Mouse (Mus musculus) lung, adult 18-20 months (tissue): ENCODE measurements around the gene Fam98a.

Experiments used
- DNase-seq, 2 experiments: peaks; one replicate each; pipeline ENCODE4 v3.0.0; 2022; ENCODE audit warnings: mixed read lengths in 2 of 2

Gene Fam98a

DNA sequence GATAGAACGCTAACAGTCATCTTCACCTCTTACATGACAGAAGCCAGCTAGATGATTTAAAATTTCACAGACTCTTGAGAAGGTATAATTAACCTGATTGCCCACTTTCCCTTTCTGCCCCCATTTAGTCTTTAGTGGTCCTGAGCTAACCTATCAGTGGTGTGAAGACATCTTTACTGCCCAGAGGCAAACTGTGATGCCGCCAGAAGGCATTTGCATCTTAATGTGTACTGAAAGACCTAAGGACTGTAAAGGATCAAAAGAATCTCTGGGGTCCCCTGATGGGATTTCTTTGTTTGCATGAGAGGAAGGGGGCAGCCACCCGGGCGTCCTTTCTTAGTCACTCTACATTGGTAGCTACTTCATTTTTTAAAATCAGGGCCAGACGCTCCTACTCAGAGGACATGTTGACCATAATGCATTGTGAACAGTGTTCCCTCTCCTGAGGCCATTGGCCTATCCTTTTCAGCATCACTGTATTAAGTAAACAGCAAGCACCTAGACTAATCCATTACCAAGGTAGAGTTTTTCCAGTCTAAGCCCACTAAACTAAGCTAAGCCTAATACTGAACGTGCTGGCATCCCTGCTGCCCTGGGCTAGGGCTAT lies 30.4 kb downstream of the Fam98a start:
- no peak for DNase-seq

DNA sequence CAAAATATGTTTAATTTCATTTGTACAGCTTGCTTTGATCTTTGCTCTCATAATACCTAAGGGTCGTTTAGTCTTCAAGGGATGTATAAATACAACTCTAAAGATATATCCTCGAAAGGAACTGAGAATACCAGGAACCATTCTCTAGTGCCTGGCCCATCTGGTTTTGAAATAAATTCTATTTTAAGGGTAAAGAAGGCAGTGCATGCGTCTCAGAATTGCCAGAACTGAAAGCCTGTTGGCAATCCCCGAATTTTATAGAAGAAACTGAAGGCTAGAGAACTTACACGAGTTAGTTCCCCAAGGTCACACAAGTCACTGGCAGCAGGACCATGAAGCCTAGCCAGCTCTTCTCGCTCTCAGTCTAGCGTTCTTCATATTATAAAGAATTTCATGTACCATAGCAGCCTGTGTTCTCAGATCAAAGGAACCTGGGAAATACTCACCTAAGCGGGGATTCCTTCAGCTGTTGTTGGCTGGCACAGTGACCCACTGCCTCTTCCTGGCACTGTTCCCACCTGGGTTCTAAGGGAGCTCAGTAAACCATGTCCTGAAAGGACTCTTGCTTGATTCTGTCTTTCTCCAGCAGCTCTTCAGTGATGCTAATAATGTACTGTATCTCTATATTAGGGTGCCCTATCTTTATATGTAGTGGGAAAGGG lies 32.4 kb downstream of the Fam98a start:
- DNase-seq = no peak

DNA sequence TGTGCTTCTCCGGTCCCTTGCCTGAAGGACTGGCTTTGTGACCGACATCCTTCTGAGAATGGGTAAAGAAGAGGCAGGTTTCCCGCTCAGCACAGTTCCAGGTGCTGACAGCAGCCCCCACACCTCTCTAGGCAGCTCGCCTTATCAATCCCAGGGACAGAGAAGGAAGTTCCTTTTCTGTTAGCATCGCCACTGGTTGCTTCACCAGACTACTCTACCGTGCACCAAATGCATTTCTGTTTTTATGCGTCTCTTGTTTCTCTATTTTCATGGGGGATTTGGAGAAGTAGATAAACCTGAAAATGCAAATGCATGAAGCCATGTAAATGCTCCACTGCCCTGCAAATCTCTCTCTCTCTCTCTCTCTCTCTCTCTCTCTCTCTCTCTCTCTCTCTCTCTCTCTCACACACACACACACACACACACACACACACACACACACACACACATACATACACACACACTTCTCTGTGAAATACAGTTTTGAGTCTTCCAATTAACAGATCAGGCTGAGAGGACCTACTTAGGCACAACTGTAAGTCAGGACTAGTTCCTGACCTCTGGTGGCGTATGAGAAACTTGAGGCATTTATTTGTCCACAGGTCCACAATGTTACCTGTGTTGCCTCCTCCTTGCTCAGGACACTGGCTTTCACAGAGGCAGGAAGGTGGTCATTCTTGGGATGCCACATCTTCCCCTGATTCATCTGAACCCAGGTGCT lies 33.4 kb downstream of the Fam98a start:
- DNase-seq = no peak

DNA sequence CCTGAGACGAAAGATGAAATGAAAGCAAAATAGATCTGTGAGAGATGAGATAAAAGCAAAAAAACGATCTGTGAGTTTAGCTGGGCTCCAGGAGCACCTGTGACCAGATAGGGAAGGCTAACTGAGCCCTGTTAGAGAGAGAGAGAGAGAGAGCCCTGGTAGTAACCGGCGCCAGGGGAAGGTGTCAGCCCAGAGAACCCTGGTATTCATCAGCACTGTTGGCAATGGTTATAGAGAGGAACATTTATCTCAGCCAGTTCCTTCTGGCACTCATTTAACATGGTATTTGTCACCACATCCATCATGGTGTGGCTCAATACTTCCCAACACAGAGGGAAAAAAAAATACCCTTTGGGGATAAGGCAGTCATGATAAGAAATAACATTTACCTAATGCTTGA lies 35.2 kb downstream of the Fam98a start:
- no peak for DNase-seq

DNA sequence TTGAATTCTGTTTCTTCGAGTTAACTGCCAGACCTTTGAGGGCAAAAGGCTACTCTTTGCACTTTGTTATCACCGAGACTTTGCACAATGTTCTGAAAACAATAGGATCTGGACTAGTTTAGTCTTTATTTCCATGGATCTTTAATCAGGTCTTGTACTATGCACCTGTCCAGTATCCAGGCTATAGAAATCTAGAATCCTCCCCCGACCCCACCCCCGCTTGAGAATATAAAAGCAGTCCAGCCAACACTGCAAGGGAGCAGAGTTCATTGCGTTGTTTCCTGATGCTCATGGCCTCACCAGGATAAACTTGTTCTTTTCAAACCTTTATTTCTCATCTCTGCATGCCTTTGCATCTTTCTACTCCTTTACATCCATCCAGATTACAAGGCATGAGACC lies 42.5 kb downstream of the Fam98a start:
- no peak for DNase-seq

DNA sequence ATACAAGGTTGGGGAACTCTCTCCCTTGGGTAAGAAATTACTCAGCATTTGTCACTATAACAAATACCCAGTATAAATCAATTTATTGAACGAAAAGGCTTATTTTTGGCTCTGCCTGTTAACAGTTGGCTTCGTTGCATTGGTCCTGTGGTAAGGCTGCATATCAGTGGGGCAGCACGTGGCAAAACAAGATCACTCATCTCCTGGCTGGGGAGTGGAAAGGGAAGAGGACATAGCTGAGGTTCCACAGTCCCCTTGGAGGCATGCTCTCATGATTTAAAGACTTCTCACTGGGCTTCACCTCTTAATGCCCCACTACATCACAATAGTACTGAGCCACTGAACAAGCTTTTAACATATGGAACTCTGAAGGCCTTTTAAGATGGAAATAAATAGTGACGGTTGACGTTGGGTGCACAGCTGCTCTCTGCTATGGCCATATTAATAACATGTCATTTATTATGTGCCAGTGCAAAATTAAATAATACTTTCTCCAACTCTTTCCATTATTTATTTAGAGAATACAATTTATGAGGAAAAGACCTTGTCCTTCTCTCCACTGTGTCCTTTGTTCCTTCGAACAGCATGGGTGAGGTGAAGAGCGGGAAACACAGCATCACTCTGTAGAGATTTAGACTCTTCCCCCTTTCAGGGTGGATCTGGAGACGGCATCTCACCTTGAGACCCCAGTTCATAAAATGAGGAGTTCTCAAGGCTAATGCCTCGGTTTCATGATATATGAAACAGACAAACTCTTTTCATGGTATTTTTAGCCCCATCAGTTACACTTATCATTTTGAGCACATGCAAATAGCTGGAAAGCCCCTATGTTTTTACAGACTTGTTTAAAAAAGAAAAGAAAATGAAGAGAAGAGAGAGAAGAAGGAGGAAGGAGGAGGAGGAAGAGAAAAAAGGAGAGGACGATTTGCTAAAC lies 44.8 kb downstream of the Fam98a start:
- no peak for DNase-seq

DNA sequence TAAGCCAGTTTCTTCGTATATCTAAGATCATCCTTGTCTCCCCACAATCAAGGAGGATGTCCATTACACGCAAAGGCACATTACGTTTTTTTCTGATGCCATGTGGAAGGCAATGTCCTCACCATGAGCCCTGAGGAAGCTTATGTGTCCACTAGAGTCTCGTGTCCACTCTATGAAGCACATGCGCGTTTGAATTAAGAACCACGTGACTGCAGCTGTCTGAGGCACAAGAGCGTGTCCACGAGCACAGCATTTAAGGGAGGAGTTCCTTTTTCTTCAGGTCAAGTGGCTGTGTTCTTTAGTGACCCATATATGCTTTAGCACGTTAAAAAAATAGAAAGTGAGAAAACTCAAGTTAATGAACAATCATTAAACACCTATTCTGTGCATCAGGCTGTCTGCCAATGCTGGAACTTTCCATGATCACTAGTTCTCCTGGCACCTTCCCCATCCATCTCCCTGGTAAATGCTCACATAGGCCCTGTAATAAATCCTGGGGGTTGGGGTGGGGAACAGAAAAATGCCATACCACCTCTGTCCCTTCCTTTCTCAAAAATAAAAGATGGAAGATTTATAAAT lies 45.6 kb downstream of the Fam98a start:
- no peak for DNase-seq

DNA sequence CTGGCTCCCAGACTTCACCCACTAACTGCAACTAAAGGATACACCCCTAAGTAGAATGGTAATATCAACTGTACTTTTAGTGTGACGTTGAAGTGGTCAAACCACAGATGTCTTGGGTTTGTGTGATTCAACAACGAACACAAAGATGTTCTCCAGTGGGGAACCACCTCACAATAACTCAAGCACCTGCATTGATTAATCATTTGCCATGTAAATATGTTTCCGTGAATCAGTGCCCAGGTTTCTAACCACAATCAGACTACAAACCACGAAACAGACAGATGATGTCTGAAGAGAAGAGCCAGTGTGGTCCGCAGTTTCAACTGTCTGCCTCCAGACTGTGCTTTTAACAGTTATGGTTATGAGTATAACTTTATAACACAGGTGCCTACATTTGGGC lies 46.7 kb downstream of the Fam98a start:
- no peak for DNase-seq

DNA sequence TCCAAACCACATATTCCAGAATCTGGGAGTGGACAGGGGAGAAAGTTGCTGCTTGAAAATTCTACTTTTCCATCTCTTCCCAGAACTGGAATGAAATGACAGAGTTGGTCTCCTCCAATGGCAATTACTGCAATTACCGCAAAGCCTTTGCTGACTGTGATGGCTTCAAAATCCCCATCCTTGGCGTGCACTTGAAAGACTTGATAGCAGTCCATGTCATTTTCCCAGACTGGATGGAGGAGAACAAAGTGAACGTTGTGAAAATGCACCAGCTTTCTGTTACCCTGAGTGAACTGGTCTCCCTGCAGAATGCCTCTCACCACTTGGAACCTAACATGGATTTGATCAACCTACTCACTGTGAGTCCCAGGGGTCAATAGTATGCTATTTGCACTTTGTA lies 48.7 kb downstream of the Fam98a start:
- DNase-seq = no peak

DNA sequence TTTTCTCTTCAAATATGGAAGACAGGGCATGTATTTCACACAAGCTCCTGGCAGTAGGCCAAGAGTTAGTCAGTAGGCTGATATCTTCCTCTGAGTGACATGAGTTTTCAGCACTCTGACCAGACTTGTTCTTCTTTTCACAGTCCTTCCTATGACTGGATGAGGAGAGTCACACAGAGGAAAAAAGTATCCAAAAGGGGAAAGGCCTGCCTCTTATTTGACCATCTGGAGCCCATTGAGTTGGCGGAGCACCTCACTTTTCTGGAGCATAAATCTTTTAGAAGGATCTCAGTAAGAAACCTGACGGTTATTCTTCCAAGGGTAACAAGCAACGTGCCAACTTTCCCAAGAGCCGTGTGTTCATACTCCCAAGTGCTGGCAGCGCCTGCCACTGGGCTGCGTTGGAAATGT lies 53.5 kb downstream of the Fam98a start:
- DNase-seq = no peak

DNA sequence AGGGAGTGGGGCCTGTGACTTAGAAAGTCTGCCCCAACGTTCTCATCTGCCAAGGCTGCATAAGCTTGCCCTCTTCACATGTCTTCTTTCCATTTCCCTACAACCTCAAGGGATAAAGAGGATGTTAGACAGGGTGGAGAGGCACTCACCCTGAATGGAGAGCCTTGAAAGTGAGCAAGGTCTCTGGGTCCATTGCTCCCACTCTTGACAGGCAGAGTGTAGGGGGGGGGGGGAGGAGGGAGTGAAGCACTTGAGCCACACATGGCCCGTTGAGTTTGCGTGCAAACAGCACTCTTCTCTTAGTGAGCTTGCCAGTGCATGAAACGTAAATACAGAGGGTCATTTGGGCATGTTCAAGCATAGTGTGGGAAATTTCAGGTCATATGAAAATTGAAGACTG lies 56.5 kb downstream of the Fam98a start:
- DNase-seq = no peak
